Mouse (Mus musculus) G1E (cell line): ENCODE data around the gene Adgrb3. TPM values are rescaled to one million over a fixed set of nuclear protein-coding genes. Genes with fewer than 3 reads are reported as not detected.

Experiments
- ATAC-seq: 2 replicates; pipeline ENCODE4 v1.8.0; 2016; ENCODE audit warnings: mild to moderate bottlenecking; ENCODE audit not compliant: insufficient number of reproducible peaks, poor library complexity, low FRiP score, severe bottlenecking; ENCODE audit errors: extremely low read depth
- DNase-seq: peaks from one replicate; pipeline ENCODE4 v3.0.0; 2012; ENCODE audit warnings: low spot score
- H3K27me3 ChIP-seq: 2 replicates; pipeline ENCODE4 v1.6.1; 2012; ENCODE audit warnings: mild to moderate bottlenecking, low read length, inconsistent platforms; ENCODE audit not compliant: insufficient read depth
- H3K36me3 ChIP-seq: replicated peaks from 2 replicates; pipeline ENCODE3; 2012; ENCODE audit warnings: mild to moderate bottlenecking, inconsistent platforms
- H3K4me1 ChIP-seq: 2 replicates; pipeline ENCODE4 v1.6.1; 2012; ENCODE audit warnings: low read depth, low read length, inconsistent platforms, mixed read lengths; ENCODE audit not compliant: insufficient read depth
- H3K4me3 ChIP-seq: 2 replicates; pipeline ENCODE4 v1.5.1; 2012; ENCODE audit warnings: low read depth, mild to moderate bottlenecking, inconsistent platforms, low read length, moderate library complexity, mixed read lengths
- H3K9me3 ChIP-seq: replicated peaks from 2 replicates; pipeline ENCODE4 v1.6.1; 2012; ENCODE audit warnings: inconsistent platforms
- CTCF ChIP-seq: IDR thresholded peaks from 2 replicates; pipeline ENCODE4 v1.5.1; 2012; ENCODE audit warnings: low read depth, low read length, inconsistent platforms, mixed read lengths
- GATA1 ChIP-seq: IDR thresholded peaks from 2 replicates; pipeline ENCODE4 v1.6.1; 2012; ENCODE audit warnings: borderline replicate concordance, low read length, inconsistent platforms, mixed read lengths
- GATA2 ChIP-seq: IDR thresholded peaks from 2 replicates; pipeline ENCODE4 v1.6.1; 2012; ENCODE audit warnings: low read depth, low read length, inconsistent platforms, borderline replicate concordance
- POLR2AphosphoS5 ChIP-seq: IDR thresholded peaks from 2 replicates; pipeline ENCODE4 v1.6.1; 2012; ENCODE audit warnings: low read depth, low read length, inconsistent platforms; ENCODE audit not compliant: insufficient replicate concordance
- TAL1 ChIP-seq: conservative IDR thresholded peaks from 2 replicates; pipeline ENCODE4 v1.6.1; 2012; ENCODE audit warnings: low read depth, low read length, inconsistent platforms, mixed read lengths
- polyA plus RNA-seq: library from polyadenylated mRNA; stranded (reverse); fragments of >175 nt; gene quantifications from 2 replicates; pipeline ENCODE4 v1.2.3, GENCODE M21; 2012
- total RNA-seq, 2 experiments: library from RNA; stranded (forward) in 1 of 2; stranded (reverse) in 1 of 2; fragments of 200-1000 nt in 1 of 2; fragments of >200 nt in 1 of 2; fragmentation: Nextera tagmentation in 1 of 2; gene quantifications; 2 replicates each; pipeline ENCODE4 v1.2.3; 2014 to 2017

Gene Adgrb3
- total and polyA plus RNA-seq, 3 experiments, result 0.55 TPM; not detected in 2

- Histone ChIP-seq H3K36me3 (no peaks in the 10 kb centered on the region), H3K4me1 (no peaks in the 10 kb centered on the region), H3K27me3 (no peaks in the 10 kb centered on the region), H3K9me3 (0 out of 2 replicates have a peak, but pooled peaks cover 2% of the 10 kb centered on the region), H3K4me3 (no peak overlapping the region)
- DNase-seq (no peak), ATAC-seq (no peak)
- TF ChIP-seq CTCF, result no peak
- TF ChIP-seq GATA1, result no peak
- no peak for TF ChIP-seq POLR2AphosphoS5
- TF ChIP-seq TAL1, result no peak
- TF ChIP-seq GATA2, result no peak
Measured at GRCm38 (mm10) chr1:25462612-25463011, 366.9 kb downstream of the Adgrb3 start.

- Histone ChIP-seq H3K4me1 (no peaks in the 10 kb centered on the region), H3K36me3 (no peaks in the 10 kb centered on the region), H3K9me3 (peaks cover 2% of the 10 kb centered on the region; the same call in 1 of the 2 replicates), H3K27me3 (no peaks in the 10 kb centered on the region), H3K4me3 (no peak overlapping the region)
- ATAC-seq (no peak), DNase-seq (no peak)
- no peak for TF ChIP-seq CTCF
- TF ChIP-seq POLR2AphosphoS5, result no peak
- TF ChIP-seq TAL1, result no peak
- TF ChIP-seq GATA1, result no peak
- TF ChIP-seq GATA2, result no peak
Measured at GRCm38 (mm10) chr1:25435506-25435905, 394.0 kb downstream of the Adgrb3 start.

- no peak for TF ChIP-seq GATA1
- no peak for TF ChIP-seq CTCF
- no peak for TF ChIP-seq GATA2
- no peak for TF ChIP-seq TAL1
- no peak for TF ChIP-seq POLR2AphosphoS5
- ATAC-seq, result no peak
- H3K4me3 ChIP-seq, result no peak overlapping the region
- 0 out of 2 replicates have a peak, but pooled peaks cover 2% of the 10 kb centered on the region for H3K9me3 ChIP-seq
- H3K36me3 ChIP-seq, result no peaks in the 10 kb centered on the region
- DNase-seq, result no peak
- no peaks in the 10 kb centered on the region for H3K27me3 ChIP-seq
- H3K4me1 ChIP-seq, result no peaks in the 10 kb centered on the region
Measured at GRCm38 (mm10) chr1:25430219-25430862, 399.2 kb downstream of the Adgrb3 start.

- Histone ChIP-seq H3K4me1 (no peaks in the 10 kb centered on the region), H3K9me3 (peaks cover 8% of the 10 kb centered on the region), H3K36me3 (no peaks in the 10 kb centered on the region), H3K27me3 (no peaks in the 10 kb centered on the region), H3K4me3 (no peak overlapping the region)
- no peak for ATAC-seq
- TF ChIP-seq CTCF (no peak), GATA2 (no peak), POLR2AphosphoS5 (no peak), TAL1 (no peak), GATA1 (no peak)
- DNase-seq, result no peak
Measured at GRCm38 (mm10) chr1:25420701-25421100, 408.8 kb downstream of the Adgrb3 start.

- TF ChIP-seq GATA1 (no peak), GATA2 (no peak), TAL1 (no peak), POLR2AphosphoS5 (no peak), CTCF (no peak)
- no peak overlapping the region for H3K4me3 ChIP-seq
- H3K27me3 ChIP-seq, result no peaks in the 10 kb centered on the region
- H3K4me1 ChIP-seq, result no peaks in the 10 kb centered on the region
- peaks cover 8% of the 10 kb centered on the region for H3K9me3 ChIP-seq
- H3K36me3 ChIP-seq, result no peaks in the 10 kb centered on the region
- no peak for DNase-seq
- no peak for ATAC-seq
Measured at GRCm38 (mm10) chr1:25419378-25419777, 410.1 kb downstream of the Adgrb3 start.

- Histone ChIP-seq H3K9me3 (peaks cover 7% of the 10 kb centered on the region), H3K36me3 (no peaks in the 10 kb centered on the region), H3K4me1 (no peaks in the 10 kb centered on the region), H3K4me3 (no peak overlapping the region), H3K27me3 (no peaks in the 10 kb centered on the region)
- DNase-seq (no peak), ATAC-seq (no peak)
- TF ChIP-seq GATA1, result no peak
- TF ChIP-seq GATA2, result no peak
- TF ChIP-seq CTCF, result no peak
- TF ChIP-seq POLR2AphosphoS5, result no peak
- no peak for TF ChIP-seq TAL1
Measured at GRCm38 (mm10) chr1:25415084-25415483, 414.4 kb downstream of the Adgrb3 start.
